Mouse (Mus musculus): ENCODE data around the gene Lyrm1.

Lyrm1 gene

DNA sequence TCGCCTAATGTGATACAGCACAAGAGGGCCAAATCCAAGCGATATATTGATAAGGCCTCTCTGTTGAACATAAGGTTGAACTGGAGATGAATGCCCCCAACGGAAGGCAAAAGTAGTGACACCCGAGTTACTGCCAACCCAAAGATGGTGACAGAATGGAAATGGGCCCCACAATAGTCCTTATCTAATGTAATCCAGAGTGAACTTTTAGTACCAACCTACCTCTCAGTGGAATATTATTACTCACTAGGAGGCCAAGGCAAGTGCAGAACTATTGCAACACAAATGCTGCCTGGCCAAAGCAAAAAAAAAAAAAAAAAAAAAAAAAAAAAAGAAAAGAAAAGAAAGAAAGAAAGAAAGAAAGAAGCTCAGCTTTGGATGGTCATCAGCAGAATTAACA lies 2.9 kb upstream of the Lyrm1 start:
- no peak for DNase-seq

- peak; percentile 23 for DNase-seq
These were observed 680 bp upstream of the Lyrm1 start for GRCm38 (mm10) chr7:119894818-119895544.

DNA sequence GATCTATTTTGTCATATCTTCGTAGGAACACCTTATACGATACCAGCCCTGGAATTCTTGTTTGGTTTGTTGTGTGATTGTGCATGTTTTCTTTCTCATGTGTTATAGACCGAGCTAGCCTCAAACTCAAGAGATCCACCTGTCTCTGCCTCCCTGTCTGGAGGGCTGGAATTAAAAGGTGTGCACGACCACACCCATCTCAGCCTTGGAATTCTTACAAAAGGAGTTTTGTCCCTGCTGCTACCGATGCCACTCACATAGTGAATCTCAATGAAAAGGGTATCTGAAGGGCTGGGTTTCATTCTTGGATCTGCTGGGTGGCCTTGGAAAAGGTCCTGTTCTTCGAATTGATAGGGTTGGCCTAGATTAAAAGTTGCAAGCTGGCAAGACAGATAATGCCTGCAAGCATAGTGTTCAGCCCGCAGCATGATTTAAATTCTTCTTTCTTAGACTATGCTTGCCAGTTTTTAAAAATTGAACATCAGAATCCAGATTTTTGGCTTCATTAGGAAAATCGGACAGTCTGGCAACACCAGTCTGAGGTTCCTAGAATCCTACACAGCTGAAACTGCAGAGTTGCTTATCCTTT lies 2.0 kb downstream of the Lyrm1 start:
- DNase-seq: no peak

- no peak for DNase-seq
These were observed 2.7 kb downstream of the Lyrm1 start for GRCm38 (mm10) chr7:119898247-119898856.

GRCm38 (mm10) chr7:119899386-119900057 lies 3.9 kb downstream of the Lyrm1 start:
- no peak for DNase-seq

DNA sequence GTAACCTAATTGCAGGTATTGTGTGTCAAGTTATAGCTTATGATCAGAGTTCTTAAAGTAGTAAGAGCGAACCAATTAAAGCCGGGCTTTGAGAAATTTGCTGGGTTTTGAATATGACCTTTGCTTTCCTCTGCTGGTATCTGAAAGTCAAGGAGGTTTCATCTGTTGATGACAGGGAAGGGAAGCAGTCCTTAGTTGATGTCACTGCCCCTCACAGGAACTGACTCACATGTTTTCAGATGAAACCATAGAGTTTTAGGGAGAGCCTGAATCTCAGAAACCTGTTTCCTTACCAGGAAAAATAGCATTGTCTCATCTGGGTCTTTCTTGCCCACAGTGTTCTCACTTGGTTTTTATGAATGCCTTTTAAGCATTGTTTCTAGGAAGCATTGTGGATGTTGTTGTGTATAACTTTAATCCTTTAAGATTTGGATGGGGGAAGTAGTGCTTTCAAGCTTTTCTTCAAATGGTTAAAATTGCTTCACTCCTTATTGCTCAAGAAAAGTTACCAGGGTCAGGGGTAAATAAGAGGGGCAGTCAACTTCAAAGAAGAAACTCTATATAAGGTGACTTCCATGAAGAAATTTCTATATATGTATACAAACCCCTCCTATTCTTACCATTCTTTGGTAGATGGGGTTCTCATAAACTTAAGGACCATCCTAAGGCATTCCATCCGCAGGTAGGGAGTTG lies 11.0 kb downstream of the Lyrm1 start:
- no peak for DNase-seq

DNA sequence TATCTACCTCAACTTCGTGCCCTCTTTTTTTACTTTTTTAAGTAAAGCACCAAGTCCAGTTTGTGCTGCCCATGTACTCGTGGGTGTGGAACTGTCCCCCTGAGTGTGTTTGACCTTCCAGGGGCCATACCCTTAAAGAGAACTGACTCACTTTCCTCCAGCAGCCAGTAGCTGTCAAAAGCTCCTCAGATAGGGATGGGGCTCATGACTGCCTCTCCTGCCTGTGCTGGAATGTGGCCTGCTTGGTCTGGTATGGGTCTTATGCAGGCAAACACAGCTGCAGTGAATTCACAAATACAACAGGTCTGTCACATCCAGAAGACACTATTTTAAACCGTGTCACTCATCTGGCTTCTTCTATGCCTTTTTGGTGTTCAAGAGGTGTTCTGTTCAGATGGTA lies 16.1 kb downstream of the Lyrm1 start:
- no peak for DNase-seq

DNA sequence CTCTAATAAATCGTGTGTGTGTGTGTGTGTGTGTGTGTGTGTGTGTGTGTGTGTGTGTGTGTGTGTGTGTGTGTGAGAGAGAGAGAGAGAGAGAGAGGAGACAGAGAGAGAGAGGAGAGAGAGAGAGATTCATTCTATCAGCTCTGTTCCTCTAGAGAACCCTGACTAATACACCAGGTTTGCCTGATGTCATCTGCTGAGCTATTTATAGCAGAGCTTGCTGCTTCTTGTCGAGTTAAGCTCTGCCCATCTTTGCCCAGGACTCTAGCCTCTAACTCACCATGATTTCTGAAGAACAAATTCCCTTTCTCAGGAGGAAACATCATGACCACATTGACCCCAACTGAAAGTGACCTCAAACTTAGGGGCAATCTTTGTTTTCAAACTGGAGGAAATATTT lies 24.8 kb downstream of the Lyrm1 start:
- no peak for DNase-seq

- DNase-seq: no peak
These were observed 25.4 kb downstream of the Lyrm1 start for GRCm38 (mm10) chr7:119921054-119921453.

DNA sequence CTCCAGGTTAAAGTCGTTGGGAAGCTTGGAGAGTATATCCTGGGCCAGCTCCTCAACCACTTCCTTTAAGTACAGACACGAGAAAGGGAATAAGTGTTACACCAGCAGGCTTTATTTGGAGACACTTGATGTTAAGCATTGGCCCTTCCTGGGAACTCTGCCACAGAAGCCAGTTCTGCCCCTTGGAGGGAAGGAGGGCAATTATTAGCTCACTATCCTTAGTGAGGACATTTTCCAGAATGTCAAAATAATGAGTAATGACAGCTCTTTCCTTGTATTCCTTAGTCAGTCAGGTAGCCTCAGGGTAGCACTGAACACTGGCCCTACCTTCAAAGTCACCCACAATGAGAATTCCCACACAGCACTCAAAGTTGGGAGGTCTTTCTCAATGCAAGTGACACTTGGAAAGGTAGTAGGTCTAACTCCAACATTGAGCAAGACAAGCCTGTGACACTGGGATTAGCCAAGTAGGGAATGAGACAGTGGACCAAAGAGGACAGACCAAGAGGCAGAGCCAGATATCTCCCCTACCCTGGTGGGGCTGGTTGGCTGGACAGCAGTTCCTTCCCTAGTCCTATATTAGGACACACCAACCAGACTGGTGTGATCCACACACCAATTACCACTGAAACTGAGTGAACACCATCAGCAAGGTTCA lies 33.3 kb downstream of the Lyrm1 start:
- DNase-seq: no peak

- no peak for DNase-seq
These were observed 40.7 kb downstream of the Lyrm1 start for GRCm38 (mm10) chr7:119936321-119936720.

- no peak for DNase-seq
These were observed 41.4 kb downstream of the Lyrm1 start for GRCm38 (mm10) chr7:119937036-119937435.

- no peak for DNase-seq
These were observed 45.9 kb downstream of the Lyrm1 start for GRCm38 (mm10) chr7:119941569-119941968.

DNA sequence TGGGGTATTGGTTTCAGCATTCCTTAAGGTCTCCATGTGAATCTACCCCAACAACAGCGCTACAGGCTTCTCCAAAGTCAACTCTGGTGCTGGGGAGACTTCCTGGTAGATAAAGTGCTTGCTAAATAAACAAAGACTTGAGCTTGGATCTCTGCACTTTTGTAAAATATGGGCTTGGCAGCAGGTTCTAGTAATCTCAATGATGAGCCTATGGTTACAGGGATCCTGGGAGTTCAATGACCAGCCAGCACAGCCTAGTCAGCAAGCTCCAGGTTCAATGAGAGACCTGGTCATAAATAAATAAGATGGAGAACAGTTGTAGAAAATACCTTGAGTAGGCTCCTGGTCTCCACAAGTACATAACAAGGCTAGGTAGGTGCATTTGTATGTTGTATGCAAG lies 58.4 kb downstream of the Lyrm1 start:
- DNase-seq: no peak

GRCm38 (mm10) chr7:119957421-119957820 lies 61.8 kb downstream of the Lyrm1 start:
- DNase-seq: no peak

DNA sequence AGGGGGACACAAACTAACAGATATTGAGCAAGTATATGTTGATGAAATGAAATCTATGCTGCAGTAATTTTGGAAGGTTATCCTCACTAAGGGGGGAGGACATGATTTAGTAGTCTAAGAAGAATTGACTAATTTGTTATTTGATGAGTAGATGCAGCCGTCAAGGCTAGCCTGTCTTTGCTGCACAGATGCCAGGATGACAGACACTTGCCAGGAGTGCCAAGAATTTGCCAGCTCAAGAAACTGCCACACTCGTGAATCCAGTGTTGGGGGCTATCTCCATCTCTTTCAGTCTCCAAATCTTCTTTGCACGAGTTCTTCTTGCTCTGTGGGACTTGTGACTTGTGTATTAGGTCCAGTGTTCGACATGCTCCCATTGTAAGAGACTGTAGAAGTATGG lies 63.4 kb downstream of the Lyrm1 start:
- no peak for DNase-seq

GRCm38 (mm10) chr7:119959491-119959890 lies 63.8 kb downstream of the Lyrm1 start:
- DNase-seq: no peak

GRCm38 (mm10) chr7:119960006-119960405 lies 64.3 kb downstream of the Lyrm1 start:
- DNase-seq: no peak

DNA sequence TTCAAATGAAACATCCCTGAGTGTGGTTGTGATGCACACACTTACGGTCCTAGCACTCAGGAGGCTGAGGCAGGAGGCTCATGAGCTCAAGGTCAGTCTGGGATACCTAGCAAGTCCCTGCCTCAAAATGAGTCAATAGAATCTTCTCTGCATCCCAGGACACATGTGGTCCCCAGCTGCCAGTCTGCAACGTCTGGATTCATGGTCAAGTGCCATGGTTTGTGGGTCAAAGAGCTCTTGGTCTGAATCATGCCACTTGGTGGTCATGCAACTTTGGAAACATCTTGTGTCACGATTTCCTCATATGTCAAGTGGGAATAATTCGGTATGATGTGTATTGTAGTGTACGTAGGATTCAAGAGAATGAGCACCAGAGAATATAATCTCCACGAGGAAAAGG lies 64.9 kb downstream of the Lyrm1 start:
- no peak for DNase-seq

GRCm38 (mm10) chr7:119961107-119961506 lies 65.4 kb downstream of the Lyrm1 start:
- DNase-seq: no peak

GRCm38 (mm10) chr7:119965205-119965604 lies 69.5 kb downstream of the Lyrm1 start:
- no peak for DNase-seq

DNA sequence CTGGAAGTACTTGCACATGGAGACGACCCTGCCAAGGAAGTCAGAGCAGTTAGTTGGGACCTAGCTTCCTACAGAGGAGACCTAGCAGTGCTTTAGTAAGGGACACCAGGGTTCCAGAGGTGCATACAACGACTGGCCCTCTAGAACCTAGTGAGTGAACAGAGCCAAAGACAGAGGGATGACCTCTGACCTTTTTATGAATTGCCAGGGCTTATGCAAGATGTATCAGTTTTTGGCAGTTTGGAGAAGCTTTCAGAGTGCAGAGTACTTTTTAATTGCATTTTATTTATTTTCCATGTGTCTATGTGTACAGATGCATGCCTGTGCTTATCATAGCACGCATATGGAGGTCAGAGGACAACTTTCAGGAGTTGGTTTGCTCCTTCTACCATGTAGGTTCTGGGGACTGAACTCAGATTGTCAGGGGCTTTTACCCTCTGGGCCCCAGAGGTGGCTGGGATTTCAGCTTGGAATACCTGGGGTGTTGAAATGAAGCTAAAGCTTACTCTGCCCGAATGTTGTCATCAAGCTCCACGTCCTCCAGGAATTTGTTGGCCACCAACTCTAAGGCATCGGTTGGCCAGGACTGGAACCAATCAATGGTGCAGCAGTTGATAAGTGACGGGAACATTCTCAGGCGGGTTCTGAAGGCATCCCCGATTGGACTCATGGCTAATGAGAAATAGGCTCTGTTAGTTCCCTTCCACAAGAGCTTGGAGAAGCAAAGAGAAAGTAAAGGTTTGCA lies 70.2 kb downstream of the Lyrm1 start:
- no peak for DNase-seq
